Mouse (Mus musculus): ENCODE results near the gene Clip2. TPM values are rescaled to one million over a fixed set of nuclear protein-coding genes. Genes with fewer than 3 reads are reported as not detected.
A peak's percentile ranks its signal among the peaks of the same experiment; 100 is the strongest.

The Clip2 gene
- polyA plus RNA-seq, 1 experiment from 2014 or later: 2.1 TPM

DNA sequence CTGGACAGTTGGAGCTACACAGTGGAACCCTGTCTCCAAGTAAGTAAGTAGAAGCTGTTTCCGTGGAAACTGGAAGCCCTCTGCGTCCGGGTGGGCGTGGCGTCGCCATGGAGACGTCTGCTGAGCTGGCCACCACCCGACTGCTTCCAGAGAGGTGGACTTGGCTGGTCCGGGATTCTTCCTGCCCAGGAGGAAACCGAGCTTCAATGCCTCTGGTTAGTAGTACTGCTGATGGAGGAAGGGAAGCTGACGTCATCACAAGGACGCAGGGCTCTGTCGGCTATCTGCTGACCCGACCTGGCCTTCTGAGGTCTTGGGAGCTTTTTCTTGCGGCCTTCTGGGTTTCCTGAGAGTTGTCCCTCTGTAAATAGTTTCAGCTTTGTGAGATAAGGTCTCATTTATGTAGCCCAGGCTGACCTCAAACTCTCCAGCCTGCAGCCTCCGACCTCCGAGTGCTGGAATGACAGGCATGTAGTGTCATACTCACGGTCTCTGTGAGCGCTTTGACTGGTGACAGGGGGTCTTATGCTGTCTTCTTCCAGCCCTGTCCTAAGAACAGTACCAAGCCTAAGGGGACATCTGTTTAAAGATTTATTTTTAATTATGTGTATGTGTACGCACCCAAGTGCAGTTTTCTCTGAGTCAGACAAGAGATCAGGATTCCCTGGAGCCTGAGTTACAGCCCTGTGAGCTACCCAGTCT is 3.4 kb upstream of the Clip2 start:
- 10% methylated on average over 20 of the region's 20 CpGs for WGBS
- DNase-seq (ENCODE audit: low spot score): peak; percentile 90
- Histone ChIP-seq H3K27me3 (ENCODE audit: insufficient read depth, poor library complexity, severe bottlenecking) (peaks cover 2% of the 10 kb centered on the region; the same call in 1 of the 2 replicates), H3K4me3 (peak overlapping the region; percentile 20; the same call in 1 of the 2 replicates), H3K27ac (0 out of 2 replicates have a peak overlapping the region, but pooled peaks have one; percentile 13), H3K36me3 (no peaks in the 10 kb centered on the region), H3K9me3 (0 out of 2 replicates have a peak, but pooled peaks cover 4% of the 10 kb centered on the region), H3K4me1 (peaks cover 40% of the 10 kb centered on the region)

DNA sequence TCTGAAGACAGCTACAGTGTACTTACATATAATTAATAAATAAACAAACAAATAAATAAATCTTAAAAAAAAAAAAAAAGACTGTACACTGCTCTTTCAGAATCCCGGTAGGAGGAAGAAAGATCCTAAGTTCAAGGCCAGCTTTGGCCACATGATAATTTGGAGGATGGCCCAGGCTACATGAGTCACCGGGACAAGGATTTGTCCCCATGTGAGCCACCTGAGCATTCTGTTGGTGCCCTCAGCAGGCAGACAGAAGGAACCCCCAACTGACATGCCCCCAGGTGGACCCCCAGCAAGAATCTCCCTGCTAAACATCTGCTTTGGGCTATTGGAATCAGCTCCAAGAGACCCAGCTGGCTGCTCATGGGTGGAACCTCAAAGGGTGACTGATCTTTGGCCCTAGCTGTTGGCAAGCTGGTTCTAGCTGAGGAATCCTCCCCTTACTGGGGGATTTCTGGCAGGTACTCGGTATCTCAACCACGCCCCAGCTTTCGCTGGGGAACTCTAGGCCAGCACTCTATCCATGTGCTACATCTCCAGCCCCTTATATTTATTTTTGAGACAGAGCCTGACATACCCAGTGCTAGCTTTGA is 1.8 kb upstream of the Clip2 start:
- H3K27ac ChIP-seq: no peak overlapping the region
- DNase-seq (ENCODE audit: low spot score): no peak
- H3K36me3 ChIP-seq: no peaks in the 10 kb centered on the region
- 80% methylated on average over 5 of the region's 5 CpGs for WGBS
- peaks cover 46% of the 10 kb centered on the region for H3K4me1 ChIP-seq
- 0 out of 2 replicates have a peak, but pooled peaks cover 4% of the 10 kb centered on the region for H3K9me3 ChIP-seq
- peaks cover 5% of the 10 kb centered on the region; the same call in 1 of the 2 replicates for H3K27me3 ChIP-seq (ENCODE audit: insufficient read depth, poor library complexity, severe bottlenecking)
- H3K4me3 ChIP-seq: no peak overlapping the region

DNA sequence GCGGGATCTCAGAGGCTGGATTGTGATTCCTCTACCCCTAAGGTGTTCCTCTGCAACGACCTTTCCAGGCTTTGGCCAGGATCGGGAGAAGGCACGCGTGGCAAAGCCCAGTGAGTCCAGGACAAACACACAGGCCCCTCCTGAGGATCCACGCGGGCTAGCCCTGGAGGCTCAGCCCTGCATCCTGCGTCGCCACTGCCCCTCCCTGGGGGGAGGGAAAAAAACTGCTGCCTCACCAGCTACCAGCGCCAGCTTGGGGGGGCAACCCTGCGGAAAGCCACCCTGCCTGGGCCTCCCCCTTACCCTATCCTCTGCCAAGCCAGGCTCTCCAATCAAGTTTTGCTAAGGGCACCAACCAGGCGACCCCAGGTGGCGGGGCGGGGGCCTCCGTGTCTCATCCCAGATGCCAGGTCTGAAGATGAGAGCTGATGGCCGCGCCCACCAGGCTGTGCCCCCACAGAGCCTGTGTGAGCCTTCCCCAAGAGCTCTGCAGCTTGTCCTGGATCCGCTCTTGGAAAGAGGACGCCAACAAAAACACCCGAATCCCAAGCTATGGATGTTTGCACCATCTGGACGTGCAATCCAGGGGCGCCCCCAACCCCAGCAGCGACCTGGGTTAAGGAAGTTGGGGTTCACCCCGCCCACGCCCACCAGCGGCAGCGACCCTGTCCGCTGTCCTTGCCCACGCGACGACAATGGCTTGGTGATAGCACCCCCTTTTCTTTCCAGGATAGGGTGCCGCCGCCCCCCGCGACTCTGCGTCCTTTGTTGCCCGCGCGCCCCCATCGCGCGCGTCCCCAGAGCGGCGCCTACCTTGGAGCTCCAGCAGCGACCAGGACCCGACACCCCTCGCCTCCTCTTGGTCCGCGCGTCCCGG is 763 bp downstream of the Clip2 start:
- H3K9me3 ChIP-seq: no peaks in the 10 kb centered on the region
- no peak for DNase-seq (ENCODE audit: low spot score)
- H3K27ac ChIP-seq: peak overlapping the region; percentile 91
- H3K36me3 ChIP-seq: no peaks in the 10 kb centered on the region
- H3K27me3 ChIP-seq (ENCODE audit: insufficient read depth, poor library complexity, severe bottlenecking): peaks cover 5% of the 10 kb centered on the region; the same call in 1 of the 2 replicates
- H3K4me1 ChIP-seq: peaks cover 51% of the 10 kb centered on the region
- 2% methylated on average over 52 of the region's 52 CpGs for WGBS
- peak overlapping the region; percentile 79 for H3K4me3 ChIP-seq

DNA sequence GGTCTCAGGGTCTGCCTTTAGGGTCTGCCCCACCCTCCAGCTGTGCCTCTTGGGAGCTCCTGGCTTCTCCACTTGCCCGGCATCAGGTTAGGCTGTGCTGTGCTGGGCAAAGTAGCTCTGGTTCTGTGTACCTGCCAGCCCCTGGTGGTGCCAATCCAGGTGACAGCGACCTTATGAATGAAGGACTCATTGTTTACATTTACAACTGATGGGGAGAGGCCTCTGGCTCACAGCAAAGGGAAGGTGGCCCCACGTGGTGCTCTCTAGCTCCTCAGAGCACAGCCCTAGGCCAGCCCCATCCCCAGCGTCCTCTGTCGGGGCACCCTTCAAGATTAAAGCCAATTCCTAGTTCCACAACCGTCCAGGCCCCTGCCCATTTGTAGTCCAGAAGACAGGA is 1.4 kb downstream of the Clip2 start:
- 15% methylated on average over 6 of the region's 6 CpGs for WGBS
- Histone ChIP-seq H3K4me1 (peaks cover 48% of the 10 kb centered on the region), H3K27ac (peak overlapping the region; percentile 91)

DNA sequence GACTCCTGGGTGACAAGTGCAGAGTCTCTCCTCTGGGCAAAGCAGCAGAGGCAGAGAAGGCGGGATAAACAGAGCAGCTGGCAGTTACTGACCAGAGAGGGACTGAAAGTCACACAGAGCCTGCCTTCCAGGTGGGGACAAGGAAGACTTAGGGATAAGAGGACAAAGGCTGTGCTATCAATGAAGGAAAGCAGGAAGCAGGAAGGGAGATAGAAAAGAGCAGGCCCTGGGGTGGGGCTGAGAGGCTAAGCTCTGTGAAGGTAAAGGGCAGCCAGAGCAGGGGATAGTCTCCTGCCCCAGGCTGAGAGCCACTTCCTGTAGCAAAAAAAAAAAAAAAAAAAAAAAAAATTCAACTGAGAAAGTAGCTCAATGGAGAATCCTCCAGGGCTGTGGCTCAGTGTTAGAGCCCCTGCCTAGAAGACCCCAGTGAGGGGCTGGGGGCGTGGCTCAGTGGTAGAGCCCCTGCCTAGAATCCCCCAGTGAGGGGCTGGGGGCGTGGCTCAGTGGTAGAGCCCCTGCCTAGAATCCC is 2.5 kb downstream of the Clip2 start:
- Histone ChIP-seq H3K4me3 (no peak overlapping the region), H3K27me3 (ENCODE audit: insufficient read depth, poor library complexity, severe bottlenecking) (peaks cover 5% of the 10 kb centered on the region; the same call in 1 of the 2 replicates), H3K9me3 (no peaks in the 10 kb centered on the region), H3K4me1 (peaks cover 37% of the 10 kb centered on the region), H3K36me3 (no peaks in the 10 kb centered on the region), H3K27ac (0 out of 2 replicates have a peak overlapping the region, but pooled peaks have one; percentile 16)
- 89% methylated on average over 2 of the region's 3 CpGs for WGBS
- DNase-seq (ENCODE audit: low spot score): no peak

More for the DNA sequence above, 1.4 kb downstream of the Clip2 start:
- H3K36me3 ChIP-seq: no peaks in the 10 kb centered on the region
- peaks cover 5% of the 10 kb centered on the region; the same call in 1 of the 2 replicates for H3K27me3 ChIP-seq (ENCODE audit: insufficient read depth, poor library complexity, severe bottlenecking)
- no peaks in the 10 kb centered on the region for H3K9me3 ChIP-seq
- DNase-seq (ENCODE audit: low spot score): no peak
- peak overlapping the region; percentile 79 for H3K4me3 ChIP-seq

DNA sequence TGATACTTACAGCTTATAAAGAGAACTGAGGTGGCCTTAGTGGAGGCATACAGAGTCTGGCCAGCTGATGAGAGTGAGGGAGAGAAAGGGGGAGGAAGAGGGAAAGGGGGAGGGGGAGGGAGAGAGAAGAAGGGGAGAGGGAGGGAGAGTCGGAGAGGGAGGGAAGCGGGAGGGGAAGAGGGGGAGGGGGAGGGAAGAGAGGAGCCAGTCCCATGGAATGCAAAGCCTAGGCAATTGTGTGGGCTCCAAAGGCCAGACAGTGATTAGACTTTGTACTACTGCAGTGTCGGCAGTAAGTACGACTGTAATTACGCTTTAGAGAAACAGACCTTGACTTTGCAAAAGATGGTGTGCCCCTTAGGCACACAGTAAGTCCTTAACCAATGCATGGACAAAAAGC is 3.9 kb downstream of the Clip2 start:
- Histone ChIP-seq H3K9me3 (no peaks in the 10 kb centered on the region), H3K4me3 (no peak overlapping the region), H3K36me3 (peaks cover 5% of the 10 kb centered on the region; the same call in 1 of the 2 replicates), H3K4me1 (peaks cover 37% of the 10 kb centered on the region), H3K27me3 (ENCODE audit: insufficient read depth, poor library complexity, severe bottlenecking) (peaks cover 5% of the 10 kb centered on the region; the same call in 1 of the 2 replicates), H3K27ac (no peak overlapping the region; the same call in 1 of the 2 replicates)
- no peak for DNase-seq (ENCODE audit: low spot score)
- 56% methylated on average over 5 of the region's 5 CpGs for WGBS

DNA sequence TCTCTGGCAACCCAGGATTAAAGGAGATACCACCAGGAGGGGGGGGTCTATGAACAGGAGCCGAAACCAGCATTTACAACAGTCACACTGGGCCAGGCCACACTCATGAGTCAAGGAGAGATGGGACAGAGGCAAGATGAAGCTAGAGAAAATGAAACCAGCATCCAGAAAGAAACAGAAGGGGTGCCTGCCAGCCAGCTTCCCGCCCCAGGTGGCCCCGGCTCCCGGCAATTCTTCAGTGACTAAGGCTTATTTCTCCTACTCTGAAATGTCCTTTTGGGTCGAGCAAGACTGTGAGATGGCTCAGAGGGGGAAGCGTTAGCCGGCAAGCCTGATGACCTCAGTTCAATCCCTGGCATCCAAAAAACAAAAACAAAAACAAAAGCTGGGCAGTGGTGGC is 5.4 kb downstream of the Clip2 start:
- Histone ChIP-seq H3K27ac (no peak overlapping the region), H3K27me3 (ENCODE audit: insufficient read depth, poor library complexity, severe bottlenecking) (peaks cover 5% of the 10 kb centered on the region; the same call in 1 of the 2 replicates), H3K4me1 (peaks cover 28% of the 10 kb centered on the region), H3K4me3 (no peak overlapping the region), H3K9me3 (no peaks in the 10 kb centered on the region), H3K36me3 (peaks cover 5% of the 10 kb centered on the region; the same call in 1 of the 2 replicates)
- no peak for DNase-seq (ENCODE audit: low spot score)
- 81% methylated on average over 7 of the region's 7 CpGs for WGBS

DNA sequence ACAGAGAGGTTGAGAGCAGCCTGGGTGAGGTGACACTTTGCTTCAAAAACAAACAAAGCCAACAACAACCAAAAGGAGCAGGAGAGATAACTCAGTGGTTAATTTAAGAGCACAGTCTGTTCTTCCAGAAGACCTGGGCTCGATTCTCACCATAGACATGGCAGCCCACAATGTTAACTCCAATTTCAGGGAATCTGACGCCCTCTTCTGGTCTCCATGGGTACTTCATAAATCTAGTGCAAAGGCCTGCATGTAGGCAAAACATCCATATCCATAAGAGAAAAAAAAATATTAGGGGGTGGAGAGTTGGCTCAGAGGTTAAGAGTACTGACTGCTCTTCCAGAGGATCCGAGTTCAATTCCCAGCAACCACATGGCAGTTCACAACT is 7.0 kb downstream of the Clip2 start:
- Histone ChIP-seq H3K4me1 (peaks cover 28% of the 10 kb centered on the region), H3K36me3 (peaks cover 5% of the 10 kb centered on the region; the same call in 1 of the 2 replicates), H3K27me3 (ENCODE audit: insufficient read depth, poor library complexity, severe bottlenecking) (no peaks in the 10 kb centered on the region), H3K4me3 (no peak overlapping the region), H3K27ac (no peak overlapping the region), H3K9me3 (no peaks in the 10 kb centered on the region)
- DNase-seq (ENCODE audit: low spot score): no peak
- 43% methylated on average over 3 of the region's 3 CpGs for WGBS

DNA sequence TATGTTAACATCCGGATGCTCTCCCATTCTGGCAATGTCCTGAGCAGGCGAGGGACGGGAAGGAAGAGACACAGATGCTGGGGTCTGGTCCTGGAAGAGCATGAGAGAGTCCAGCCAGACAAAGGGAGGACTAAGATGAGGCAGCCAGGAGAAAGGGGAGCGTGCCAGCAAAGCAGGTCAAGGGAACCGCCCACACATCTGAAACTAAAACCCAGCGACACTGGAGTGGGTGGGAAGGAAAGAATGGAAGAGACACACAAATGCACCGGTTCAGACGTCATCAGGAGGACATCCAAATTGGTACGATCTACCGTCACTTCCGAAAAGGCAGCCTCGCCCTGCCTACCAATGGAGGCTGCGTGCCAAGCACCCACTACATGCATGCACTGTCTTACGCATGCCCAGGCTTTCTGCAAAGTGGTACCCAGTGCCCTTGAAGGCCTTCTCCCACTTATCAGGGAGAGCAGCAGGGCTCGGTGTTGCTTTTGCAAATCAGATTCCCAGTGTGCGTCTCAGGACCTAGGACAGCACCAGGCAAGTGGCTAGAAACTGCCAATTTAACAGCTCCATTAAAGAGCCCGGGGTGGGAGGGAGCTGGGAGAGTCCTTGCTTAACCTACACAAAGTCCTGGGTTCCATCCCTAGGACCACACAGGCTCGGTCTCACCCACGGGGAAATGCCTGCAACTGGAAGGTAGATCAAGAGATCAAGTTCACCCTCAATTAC is 7.6 kb downstream of the Clip2 start:
- Histone ChIP-seq H3K27ac (no peak overlapping the region), H3K4me1 (peaks cover 33% of the 10 kb centered on the region), H3K36me3 (peaks cover 5% of the 10 kb centered on the region; the same call in 1 of the 2 replicates), H3K27me3 (ENCODE audit: insufficient read depth, poor library complexity, severe bottlenecking) (no peaks in the 10 kb centered on the region), H3K9me3 (no peaks in the 10 kb centered on the region), H3K4me3 (no peak overlapping the region)
- no peak for DNase-seq (ENCODE audit: low spot score)
- 60% methylated on average over 19 of the region's 19 CpGs for WGBS

DNA sequence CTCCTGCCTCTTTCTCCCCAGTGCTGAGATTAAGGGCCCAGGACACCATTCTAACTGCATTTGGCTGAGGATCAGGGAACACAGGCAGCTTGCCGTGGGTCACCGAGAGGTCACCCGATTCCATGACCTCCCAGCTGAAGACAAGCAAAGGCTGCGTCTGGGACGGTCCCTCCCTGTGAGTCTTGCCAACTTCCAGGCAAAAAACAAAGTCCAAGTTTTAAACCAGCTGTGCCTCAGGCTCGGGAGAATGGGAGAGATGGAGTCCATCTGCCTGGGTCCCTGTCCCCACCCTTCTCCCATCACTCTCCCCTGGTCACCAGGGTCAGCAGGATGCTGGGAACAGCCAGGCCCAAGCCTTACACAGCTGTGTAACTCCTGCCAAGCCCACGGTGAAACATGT is 10.6 kb downstream of the Clip2 start:
- H3K4me1 ChIP-seq: peaks cover 32% of the 10 kb centered on the region
- 43% methylated on average over 7 of the region's 7 CpGs for WGBS
- no peaks in the 10 kb centered on the region for H3K27me3 ChIP-seq (ENCODE audit: insufficient read depth, poor library complexity, severe bottlenecking)
- H3K9me3 ChIP-seq: no peaks in the 10 kb centered on the region
- H3K36me3 ChIP-seq: peaks cover 23% of the 10 kb centered on the region
- H3K27ac ChIP-seq: no peak overlapping the region; the same call in 1 of the 2 replicates
- no peak overlapping the region for H3K4me3 ChIP-seq
- DNase-seq (ENCODE audit: low spot score): no peak

DNA sequence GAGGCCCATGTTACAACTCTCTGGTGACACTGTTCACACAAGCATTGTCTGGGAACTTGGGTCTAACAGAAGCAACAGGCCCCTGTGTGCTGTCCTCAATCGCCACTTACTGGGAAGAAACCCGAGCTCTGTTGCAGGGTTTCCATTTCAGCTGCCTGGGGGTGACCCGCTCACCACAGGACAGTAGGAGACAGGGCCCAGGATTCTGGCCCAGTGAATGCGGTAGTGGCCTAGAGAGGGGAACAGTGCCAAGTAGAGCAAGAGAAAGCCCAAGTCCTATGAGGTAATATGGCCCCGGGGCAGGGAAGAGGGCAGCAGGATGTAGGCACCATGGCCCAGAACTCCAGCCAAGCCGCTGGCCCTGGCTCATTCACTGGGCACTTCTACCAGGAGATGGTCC is 11.4 kb downstream of the Clip2 start:
- Histone ChIP-seq H3K36me3 (peaks cover 23% of the 10 kb centered on the region), H3K27me3 (ENCODE audit: insufficient read depth, poor library complexity, severe bottlenecking) (no peaks in the 10 kb centered on the region), H3K27ac (peak overlapping the region; percentile 80), H3K9me3 (no peaks in the 10 kb centered on the region), H3K4me3 (no peak overlapping the region), H3K4me1 (peaks cover 32% of the 10 kb centered on the region)
- DNase-seq (ENCODE audit: low spot score): no peak
- 71% methylated on average over 6 of the region's 6 CpGs for WGBS

DNA sequence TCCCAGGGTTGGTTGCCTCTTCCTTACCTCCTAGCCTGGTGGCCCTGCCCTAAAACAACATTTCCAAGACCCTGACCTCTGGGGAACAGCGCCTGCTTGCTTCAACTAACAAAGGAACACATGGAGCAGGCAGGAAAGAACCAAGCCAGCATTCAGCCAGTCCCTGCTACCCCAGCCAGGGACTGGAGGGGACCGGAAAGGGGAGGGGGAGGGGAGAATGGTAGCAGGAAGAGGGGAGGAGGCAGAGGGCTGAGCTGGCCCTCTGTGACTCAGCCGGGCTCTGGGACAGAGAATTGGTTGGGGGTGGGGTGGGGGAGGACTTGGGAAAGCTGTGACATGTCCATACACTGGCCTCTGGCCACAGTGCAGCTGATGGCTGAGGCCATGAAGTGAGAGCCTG is 12.3 kb downstream of the Clip2 start:
- peaks cover 27% of the 10 kb centered on the region for H3K36me3 ChIP-seq
- H3K9me3 ChIP-seq: no peaks in the 10 kb centered on the region
- H3K4me1 ChIP-seq: peaks cover 34% of the 10 kb centered on the region
- H3K4me3 ChIP-seq: no peak overlapping the region
- H3K27ac ChIP-seq: peak overlapping the region; percentile 80
- peak; percentile 89 for DNase-seq (ENCODE audit: low spot score)
- no peaks in the 10 kb centered on the region for H3K27me3 ChIP-seq (ENCODE audit: insufficient read depth, poor library complexity, severe bottlenecking)
- WGBS: 17% methylated on average over 3 of the region's 3 CpGs
